Mouse (Mus musculus) hindbrain, embryonic 11.5 days (tissue): ENCODE measurements around the gene Med14. TPM values are rescaled to one million over a fixed set of nuclear protein-coding genes. Genes with fewer than 3 reads are reported as not detected.

Experiments
- ATAC-seq: fragments of 200-750 bp; cut with Nextera tagmentation; 2 replicates; pipeline ENCODE4 v1.8.0; 2017; ENCODE audit warnings: mild to moderate bottlenecking, moderate TSS enrichment, moderate library complexity; ENCODE audit not compliant: low FRiP score
- DNase-seq: peaks from one replicate; pipeline ENCODE4 v3.0.0-alpha.2; 2015; ENCODE audit warnings: low spot score
- H3K27ac ChIP-seq: fragments of 300-500 bp; sonication (generic); 2 replicates; pipeline ENCODE4 v1.5.1; 2014; ENCODE audit warnings: mild to moderate bottlenecking, low read depth, low read length
- H3K27me3 ChIP-seq: fragments of 300-500 bp; sonication (generic); 2 replicates; pipeline ENCODE4 v1.6.1; 2014; ENCODE audit warnings: mild to moderate bottlenecking, low read length, moderate library complexity, mixed read lengths; ENCODE audit not compliant: control insufficient read depth, insufficient read depth
- H3K36me3 ChIP-seq: fragments of 300-500 bp; sonication (generic); 2 replicates; pipeline ENCODE4 v1.6.1; 2014; ENCODE audit warnings: mild to moderate bottlenecking, low read length, moderate library complexity, mixed read lengths; ENCODE audit not compliant: control insufficient read depth, insufficient read depth
- H3K4me1 ChIP-seq: fragments of 300-500 bp; sonication (generic); replicated peaks from 2 replicates; pipeline ENCODE4 v1.6.1; 2014; ENCODE audit warnings: low read length, mixed read lengths; ENCODE audit not compliant: control insufficient read depth, insufficient read depth
- H3K4me2 ChIP-seq: fragments of 300-500 bp; sonication (generic); replicated peaks from 2 replicates; pipeline ENCODE4 v1.6.1; 2014; ENCODE audit warnings: mild to moderate bottlenecking, low read depth, low read length
- H3K4me3 ChIP-seq: fragments of 300-500 bp; sonication (generic); 2 replicates; pipeline ENCODE4 v1.5.1; 2014; ENCODE audit warnings: low read depth, low read length
- H3K9ac ChIP-seq: fragments of 300-500 bp; sonication (generic); 2 replicates; pipeline ENCODE4 v1.6.1; 2014; ENCODE audit warnings: low read depth, low read length
- H3K9me3 ChIP-seq: fragments of 300-500 bp; sonication (generic); 2 replicates; pipeline ENCODE4 v1.6.1; 2016; ENCODE audit warnings: low read length; ENCODE audit not compliant: control insufficient read depth
- WGBS: fragments of 180-500 bp; shearing (Covaris S2); extraction: QIAGEN DNeasy Blood & Tissue Kit; methylation state at CpG from one replicate; pipeline ENCODE4 v1.1.7; 2014; 5-methylcytosine and 5-hydroxymethylcytosine counted together
- polyA plus RNA-seq: library from polyadenylated mRNA; unstranded; fragments of >200 nt; fragmentation: Nextera tagmentation; extraction: Ambion mirVana; gene quantifications from 2 replicates; pipeline ENCODE4 v1.2.1, GENCODE M21; 2014

Med14 gene
- polyA plus RNA-seq, 1 experiment from 2014 or later = 23.0 TPM

GRCm38 (mm10) chrX:12763127-12763834, 1.4 kb upstream of the Med14 start:
- no peak for ATAC-seq
- WGBS = 79% methylated on average over 3 of the region's 3 CpGs
- DNase-seq = no peak
- H3K4me3 ChIP-seq = peak overlapping the region; percentile 62
- peak overlapping the region; percentile 65 for H3K9ac ChIP-seq
- no peaks in the 10 kb centered on the region for H3K36me3 ChIP-seq
- peak overlapping the region; percentile 90 for H3K27ac ChIP-seq
- H3K27me3 ChIP-seq = 0 out of 2 replicates have a peak, but pooled peaks cover 4% of the 10 kb centered on the region
- H3K9me3 ChIP-seq = no peaks in the 10 kb centered on the region
- no peaks in the 10 kb centered on the region for H3K4me1 ChIP-seq
- peak overlapping the region; percentile 58 for H3K4me2 ChIP-seq

- DNase-seq (peak; percentile 19), ATAC-seq (no peak)
- no peaks in the 10 kb centered on the region for H3K9me3 ChIP-seq
- H3K4me3 ChIP-seq = peak overlapping the region; percentile 62
- 0 out of 2 replicates have a peak, but pooled peaks cover 4% of the 10 kb centered on the region for H3K27me3 ChIP-seq
- H3K4me1 ChIP-seq = no peaks in the 10 kb centered on the region
- WGBS = 13% methylated on average over 32 of the region's 32 CpGs
- peak overlapping the region; percentile 90 for H3K27ac ChIP-seq
- H3K4me2 ChIP-seq = peak overlapping the region; percentile 58
- H3K9ac ChIP-seq = peak overlapping the region; percentile 65
- H3K36me3 ChIP-seq = no peaks in the 10 kb centered on the region
These were observed 657 bp upstream of the Med14 start for GRCm38 (mm10) chrX:12762334-12763126.

GRCm38 (mm10) chrX:12761259-12761625, 631 bp downstream of the Med14 start:
- 0 out of 2 replicates have a peak, but pooled peaks cover 4% of the 10 kb centered on the region for H3K27me3 ChIP-seq
- H3K36me3 ChIP-seq = no peaks in the 10 kb centered on the region
- peak overlapping the region; percentile 71 for H3K9ac ChIP-seq
- no peaks in the 10 kb centered on the region for H3K9me3 ChIP-seq
- peak overlapping the region; percentile 90 for H3K27ac ChIP-seq
- 11% methylated on average over 24 of the region's 25 CpGs for WGBS
- peak overlapping the region; percentile 43 for H3K4me2 ChIP-seq
- DNase-seq = no peak
- peak; percentile 50 for ATAC-seq
- H3K4me1 ChIP-seq = no peaks in the 10 kb centered on the region
- H3K4me3 ChIP-seq = peak overlapping the region; percentile 62

- H3K9ac ChIP-seq = peak overlapping the region; percentile 71; the same call in 1 of the 2 replicates
- peak overlapping the region; percentile 62 for H3K4me3 ChIP-seq
- H3K36me3 ChIP-seq = no peaks in the 10 kb centered on the region
- H3K27ac ChIP-seq = no peak overlapping the region
- peak overlapping the region; percentile 43 for H3K4me2 ChIP-seq
- DNase-seq (peak; percentile 10), ATAC-seq (no peak)
- 22% methylated on average over 8 of the region's 8 CpGs for WGBS
- no peaks in the 10 kb centered on the region for H3K4me1 ChIP-seq
- 0 out of 2 replicates have a peak, but pooled peaks cover 4% of the 10 kb centered on the region for H3K27me3 ChIP-seq
- H3K9me3 ChIP-seq = no peaks in the 10 kb centered on the region
These were observed 1.4 kb downstream of the Med14 start for GRCm38 (mm10) chrX:12760501-12760900.

- no peak overlapping the region for H3K4me3 ChIP-seq
- no peaks in the 10 kb centered on the region for H3K4me1 ChIP-seq
- H3K36me3 ChIP-seq = no peaks in the 10 kb centered on the region
- no peak overlapping the region for H3K27ac ChIP-seq
- 58% methylated on average over 5 of the region's 5 CpGs for whole genome bisulfite sequencing
- no peak overlapping the region for H3K9ac ChIP-seq
- no peak for ATAC-seq
- no peaks in the 10 kb centered on the region for H3K9me3 ChIP-seq
- H3K4me2 ChIP-seq = no peak overlapping the region
- DNase-seq = no peak
- H3K27me3 ChIP-seq = 0 out of 2 replicates have a peak, but pooled peaks cover 4% of the 10 kb centered on the region
These were observed 2.2 kb downstream of the Med14 start for GRCm38 (mm10) chrX:12759625-12760024.

- H3K4me1 ChIP-seq = no peaks in the 10 kb centered on the region
- no peaks in the 10 kb centered on the region for H3K36me3 ChIP-seq
- no peak overlapping the region for H3K9ac ChIP-seq
- H3K4me3 ChIP-seq = no peak overlapping the region
- no peaks in the 10 kb centered on the region for H3K9me3 ChIP-seq
- WGBS = 88% methylated on average over 4 of the region's 4 CpGs
- H3K27ac ChIP-seq = no peak overlapping the region
- no peak overlapping the region for H3K4me2 ChIP-seq
- no peak for ATAC-seq
- no peak for DNase-seq
- no peaks in the 10 kb centered on the region for H3K27me3 ChIP-seq
These were observed 14.0 kb downstream of the Med14 start for GRCm38 (mm10) chrX:12747886-12748285.

GRCm38 (mm10) chrX:12746729-12747128, 15.1 kb downstream of the Med14 start:
- Histone ChIP-seq H3K27me3 (no peaks in the 10 kb centered on the region), H3K4me3 (no peak overlapping the region), H3K4me1 (no peaks in the 10 kb centered on the region), H3K27ac (no peak overlapping the region), H3K4me2 (no peak overlapping the region), H3K9ac (no peak overlapping the region), H3K9me3 (no peaks in the 10 kb centered on the region), H3K36me3 (no peaks in the 10 kb centered on the region)
- WGBS = 96% methylated on average over 3 of the region's 3 CpGs
- DNase-seq (no peak), ATAC-seq (no peak)

- Histone ChIP-seq H3K4me2 (no peak overlapping the region), H3K4me1 (no peaks in the 10 kb centered on the region), H3K9ac (no peak overlapping the region), H3K27ac (no peak overlapping the region), H3K36me3 (no peaks in the 10 kb centered on the region), H3K9me3 (no peaks in the 10 kb centered on the region), H3K27me3 (no peaks in the 10 kb centered on the region), H3K4me3 (no peak overlapping the region)
- DNase-seq (no peak), ATAC-seq (no peak)
These were observed 21.5 kb downstream of the Med14 start for GRCm38 (mm10) chrX:12740396-12740795.
